Mouse (Mus musculus): Measurements from ENCODE around the gene Gbp6. TPM values are rescaled to one million over a fixed set of nuclear protein-coding genes. Genes with fewer than 3 reads are reported as not detected.
"Not testable (repeated sequence)": the region's sequence is repeated elsewhere in the genome, so short reads cannot be mapped to it uniquely, and the experiment has no call there.

Gene Gbp6
- total RNA-seq (2015; ENCODE audit: low replicate concordance) (0.21 TPM in 1 of 2 replicates, not detected in the other), total RNA-seq (2017; ENCODE audit: low replicate concordance) (1.3 TPM in 2 replicates)

DNA sequence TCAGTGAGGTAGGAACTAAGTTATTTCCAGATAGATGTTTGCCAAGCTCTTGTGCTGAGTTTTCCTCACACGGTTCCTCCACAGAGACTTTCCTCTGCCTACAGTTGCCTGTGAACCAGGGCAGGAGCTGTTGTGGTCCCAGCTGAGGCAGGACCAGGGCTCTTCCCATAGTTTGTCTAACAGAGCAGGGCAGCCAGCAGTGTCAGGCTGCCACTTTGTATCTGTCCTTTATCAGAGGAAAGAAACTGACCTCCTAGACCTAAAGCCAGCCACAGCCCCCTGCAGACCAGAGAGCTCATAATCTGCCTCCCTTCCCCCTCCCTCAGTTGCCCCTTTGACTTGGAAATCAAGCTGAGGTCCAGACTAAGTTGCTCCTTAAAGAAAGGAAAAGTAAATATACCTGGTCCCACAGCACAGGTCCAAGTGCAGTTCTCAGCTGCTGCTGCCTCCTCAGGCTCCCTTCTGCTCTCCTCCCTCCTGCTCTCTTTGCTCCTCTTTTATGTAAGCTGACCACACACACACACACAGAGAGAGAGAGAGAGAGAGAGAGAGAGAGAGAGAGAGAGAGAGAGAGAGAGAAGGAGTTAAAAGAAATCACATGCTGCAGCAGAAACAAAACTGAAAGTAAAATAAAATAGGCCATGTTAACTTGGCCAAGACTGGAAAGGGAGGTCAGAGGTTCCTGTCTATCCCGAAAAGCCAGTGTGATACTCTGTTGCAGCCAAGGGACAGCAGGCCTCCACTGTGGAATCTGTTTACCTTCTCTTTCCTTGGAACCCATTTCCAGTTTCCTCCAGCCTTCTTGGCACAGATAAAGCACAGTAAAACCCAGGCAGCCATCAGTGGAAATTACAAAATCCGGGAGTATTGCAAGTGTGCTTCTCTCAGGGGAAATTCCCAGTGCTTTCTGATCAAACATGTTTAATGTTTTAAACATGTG, at the start of gene Gbp6, which contains the start of gene Gm43302:
Gene Gbp6, minus strand, starts transcription at position 473 of the 940 bp plus-strand sequence.
Gene Gm43302, minus strand, starts transcription at position 470 of the 940 bp plus-strand sequence.
- not testable (repeated sequence) for ATAC-seq (replicated peaks; ENCODE audit: low FRiP score, poor library complexity, severe bottlenecking)

- no peak for ATAC-seq (replicated peaks; ENCODE audit: low FRiP score, poor library complexity, severe bottlenecking)
Measured at GRCm38 (mm10) chr5:105341281-105341680, 47.8 kb upstream of the Gbp6 start.

DNA sequence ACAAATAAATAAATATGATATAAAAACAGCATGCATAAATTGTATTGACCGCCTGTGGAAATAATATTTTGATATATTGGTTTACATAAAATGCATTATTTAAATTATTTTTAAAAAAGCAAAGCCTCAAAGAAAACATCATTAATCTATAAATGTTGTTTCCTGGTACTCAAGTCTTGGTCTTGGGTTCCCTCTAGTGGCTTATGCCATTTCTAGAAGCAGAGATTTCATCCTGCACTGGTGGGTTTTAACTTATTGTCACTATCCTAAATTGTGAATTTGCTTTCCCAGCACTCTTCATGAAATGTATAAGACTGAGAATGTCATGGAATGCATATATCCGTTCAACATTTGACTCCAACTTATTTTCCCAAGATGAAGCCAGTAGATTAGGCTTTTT, 29.0 kb upstream of the Gbp6 start:
- ATAC-seq (replicated peaks; ENCODE audit: low FRiP score, poor library complexity, severe bottlenecking) = no peak

GRCm38 (mm10) chr5:105310941-105311340, 17.4 kb upstream of the Gbp6 start:
- no peak for ATAC-seq (replicated peaks; ENCODE audit: low FRiP score, poor library complexity, severe bottlenecking)

- not testable (repeated sequence) for ATAC-seq (replicated peaks; ENCODE audit: low FRiP score, poor library complexity, severe bottlenecking)
Measured at GRCm38 (mm10) chr5:105309148-105309547, 15.7 kb upstream of the Gbp6 start.

DNA sequence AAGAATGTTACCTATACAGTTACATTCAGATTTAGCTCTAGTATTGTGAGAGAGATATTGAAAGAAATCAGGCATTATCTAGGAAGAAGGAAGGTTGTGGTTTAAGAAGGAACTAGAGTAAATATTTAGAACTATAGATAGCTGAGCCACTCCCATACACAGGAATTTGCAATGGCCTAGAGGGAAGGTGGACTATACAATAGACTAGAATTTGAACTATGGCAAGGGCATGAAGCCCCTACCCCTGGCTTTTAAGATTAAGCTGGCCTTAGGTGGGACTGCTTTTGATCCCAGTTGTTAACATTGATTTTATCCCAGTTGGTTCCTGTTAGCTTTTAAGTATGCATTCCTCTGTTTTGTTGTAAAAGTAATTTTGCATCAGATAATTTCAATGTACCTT, 13.4 kb upstream of the Gbp6 start:
- not testable (repeated sequence) for ATAC-seq (replicated peaks; ENCODE audit: low FRiP score, poor library complexity, severe bottlenecking)

DNA sequence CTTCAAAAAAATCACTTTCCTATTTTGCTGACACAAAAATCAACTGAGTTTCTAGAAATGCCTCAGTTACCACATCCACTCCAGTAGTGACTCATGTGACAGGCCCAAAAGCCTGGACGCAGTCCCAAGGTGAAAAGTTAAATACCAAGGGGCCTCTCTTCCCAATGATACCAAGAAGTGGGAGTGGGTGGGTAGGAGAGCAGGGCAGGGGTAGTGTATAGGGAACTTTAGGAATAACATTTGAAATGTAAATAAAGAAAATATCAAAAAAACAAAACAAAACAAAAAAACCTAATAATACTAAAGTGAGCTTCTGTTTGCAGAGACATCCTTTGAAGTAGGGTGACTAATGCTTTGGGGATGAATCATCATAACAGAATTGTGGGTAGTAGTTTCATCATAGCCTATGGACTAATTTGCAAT, 12.7 kb upstream of the Gbp6 start:
- no peak for ATAC-seq (replicated peaks; ENCODE audit: low FRiP score, poor library complexity, severe bottlenecking)

DNA sequence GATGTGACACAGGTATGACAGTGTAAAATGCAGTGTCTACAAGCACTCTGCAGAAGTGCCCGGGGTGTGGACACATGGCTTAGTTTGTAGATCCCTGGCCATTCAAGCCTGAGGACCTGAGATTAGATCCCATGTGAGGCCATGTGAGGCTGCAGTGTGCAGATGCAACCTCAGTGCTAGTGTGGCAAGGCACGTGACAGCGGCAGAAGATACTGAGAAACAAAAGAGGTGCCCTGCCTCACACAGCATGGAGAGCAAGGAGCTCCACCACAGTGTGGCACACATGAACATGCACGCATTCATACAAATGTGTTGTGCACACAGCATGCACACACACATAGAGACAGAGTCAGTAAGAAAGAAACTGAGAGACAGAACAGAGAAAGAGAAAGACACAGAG, 12.2 kb upstream of the Gbp6 start:
- ATAC-seq (replicated peaks; ENCODE audit: low FRiP score, poor library complexity, severe bottlenecking) = not testable (repeated sequence)

GRCm38 (mm10) chr5:105301963-105302362, 8.5 kb upstream of the Gbp6 start:
- ATAC-seq (replicated peaks; ENCODE audit: low FRiP score, poor library complexity, severe bottlenecking) = no peak

DNA sequence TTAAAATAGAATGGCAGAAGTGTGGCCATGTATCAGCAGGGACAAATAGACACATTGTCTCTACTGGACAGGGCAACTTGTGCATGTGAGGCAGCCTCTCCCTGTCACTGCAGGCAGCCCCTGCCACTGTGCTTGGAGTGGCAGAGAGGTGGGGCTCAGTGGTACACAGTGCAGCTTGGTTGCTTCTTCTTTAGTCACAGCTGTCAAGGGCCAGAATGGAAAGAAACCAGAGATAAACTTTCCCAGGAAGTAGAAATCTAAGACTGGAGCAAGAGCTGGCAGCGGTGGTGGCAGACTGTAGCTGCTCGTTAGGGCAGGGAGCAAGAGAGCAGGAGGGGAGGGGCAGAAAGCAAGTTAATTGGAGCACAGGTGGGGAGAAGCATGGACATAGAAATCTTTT, 8.0 kb upstream of the Gbp6 start:
- no peak for ATAC-seq (replicated peaks; ENCODE audit: low FRiP score, poor library complexity, severe bottlenecking)

DNA sequence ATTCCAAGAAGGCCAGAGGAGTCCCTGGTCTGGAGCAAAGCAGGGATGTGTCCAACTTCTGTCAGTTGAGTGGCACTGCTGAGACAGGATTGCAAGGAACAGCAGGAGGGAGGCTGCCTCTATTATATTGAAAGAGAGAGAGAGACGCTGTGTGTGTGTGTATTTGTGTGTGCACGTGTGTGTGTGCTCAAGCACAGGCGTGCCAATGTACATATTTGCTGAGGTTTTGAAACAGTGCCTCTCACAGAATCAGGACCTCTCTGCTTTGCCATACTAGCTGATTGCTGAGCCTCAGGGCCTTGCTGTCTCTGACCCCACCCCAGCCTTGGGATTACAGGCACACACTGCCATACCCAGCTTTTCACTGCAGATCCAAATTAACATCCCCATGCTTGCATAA, 2.2 kb upstream of the Gbp6 start:
- ATAC-seq (replicated peaks; ENCODE audit: low FRiP score, poor library complexity, severe bottlenecking) = no peak

GRCm38 (mm10) chr5:105292492-105292891, 1.0 kb downstream of the Gbp6 start:
- no peak for ATAC-seq (replicated peaks; ENCODE audit: low FRiP score, poor library complexity, severe bottlenecking)

DNA sequence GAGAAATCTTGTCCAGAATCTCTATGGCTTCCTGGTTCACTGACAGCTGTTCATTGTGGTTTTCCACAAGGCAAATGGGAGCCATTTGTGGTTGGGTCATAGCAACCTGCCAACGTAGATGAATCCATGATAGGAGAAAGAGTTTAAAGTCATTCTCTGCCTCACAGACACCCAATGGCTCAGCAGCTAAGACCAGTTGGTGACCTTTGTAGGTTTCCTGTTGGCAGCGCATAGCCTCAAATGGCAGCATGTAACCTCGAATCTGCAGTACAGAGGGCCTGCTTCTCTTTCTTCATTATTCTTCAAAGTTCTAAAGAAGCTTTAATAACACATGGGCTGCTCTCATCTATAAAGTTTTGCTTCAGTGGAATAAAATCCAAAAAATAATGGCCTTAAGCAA, 2.6 kb downstream of the Gbp6 start:
- not testable (repeated sequence) for ATAC-seq (replicated peaks; ENCODE audit: low FRiP score, poor library complexity, severe bottlenecking)

- not testable (repeated sequence) for ATAC-seq (replicated peaks; ENCODE audit: low FRiP score, poor library complexity, severe bottlenecking)
Measured at GRCm38 (mm10) chr5:105260673-105261072, 32.8 kb downstream of the Gbp6 start.

GRCm38 (mm10) chr5:105252491-105252890, 41.0 kb downstream of the Gbp6 start:
- ATAC-seq (replicated peaks; ENCODE audit: low FRiP score, poor library complexity, severe bottlenecking) = no peak

- not testable (repeated sequence) for ATAC-seq (replicated peaks; ENCODE audit: low FRiP score, poor library complexity, severe bottlenecking)
Measured at GRCm38 (mm10) chr5:105244741-105245140, 48.8 kb downstream of the Gbp6 start.

DNA sequence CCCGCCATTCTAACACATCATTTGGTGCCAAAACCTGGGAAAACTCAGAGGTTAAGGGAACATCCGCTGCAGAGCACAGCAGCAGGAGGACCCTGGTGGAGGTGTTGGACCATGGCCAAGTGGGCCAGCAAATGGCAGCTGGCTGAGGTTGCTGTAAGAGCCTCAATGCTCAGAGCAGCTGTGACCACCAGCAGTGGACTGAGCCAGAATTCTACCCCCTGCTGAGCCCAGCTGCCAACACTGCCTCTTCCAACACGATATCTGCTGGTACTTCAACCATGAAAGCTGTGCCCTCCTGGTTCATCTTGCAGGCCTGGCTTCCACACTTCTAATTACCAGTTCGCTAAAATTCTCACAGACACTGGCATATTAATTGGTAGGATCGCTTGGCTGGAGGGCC, 52.5 kb downstream of the Gbp6 start:
- not testable (repeated sequence) for ATAC-seq (replicated peaks; ENCODE audit: low FRiP score, poor library complexity, severe bottlenecking)

GRCm38 (mm10) chr5:105239483-105240047, 53.9 kb downstream of the Gbp6 start, which contains the start of gene Gbp10:
Gene Gbp10 (minus strand): TSS chr5:105239533.
- not testable (repeated sequence) for ATAC-seq (replicated peaks; ENCODE audit: low FRiP score, poor library complexity, severe bottlenecking)

DNA sequence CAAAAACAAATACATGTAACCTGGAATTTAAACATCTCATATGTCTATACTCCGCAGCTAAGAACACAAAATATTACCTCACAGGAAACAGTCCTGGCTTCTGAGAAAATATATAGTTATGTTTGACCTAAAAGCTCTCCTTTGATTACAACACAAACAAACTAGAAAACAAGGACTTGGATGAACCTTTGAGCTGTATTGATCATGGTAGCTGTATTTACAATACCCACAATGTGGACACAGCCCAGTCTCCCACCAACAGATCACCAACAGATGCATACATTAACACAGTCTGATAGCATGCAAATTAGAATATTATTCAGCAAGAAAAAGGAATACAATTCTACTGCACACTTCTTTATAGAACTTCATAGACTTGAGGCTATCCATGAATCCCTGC, 55.1 kb downstream of the Gbp6 start:
- not testable (repeated sequence) for ATAC-seq (replicated peaks; ENCODE audit: low FRiP score, poor library complexity, severe bottlenecking)

GRCm38 (mm10) chr5:105236040-105236439, 57.5 kb downstream of the Gbp6 start:
- not testable (repeated sequence) for ATAC-seq (replicated peaks; ENCODE audit: low FRiP score, poor library complexity, severe bottlenecking)
